Mouse (Mus musculus) midbrain, postnatal 0 days (tissue): ENCODE data around the gene Adk. TPM values are rescaled to one million over a fixed set of nuclear protein-coding genes. Genes with fewer than 3 reads are reported as not detected.
A peak's percentile ranks its signal among the peaks of the same experiment; 100 is the strongest.

Experiments
- ATAC-seq: fragments of 200-750 bp; cut with Nextera tagmentation; 2 replicates; pipeline ENCODE4 v1.8.0; 2017; ENCODE audit warnings: moderate number of reproducible peaks, mild to moderate bottlenecking, moderate TSS enrichment, moderate library complexity; ENCODE audit not compliant: low FRiP score
- DNase-seq: peaks from one replicate; pipeline ENCODE4 v3.0.0-alpha.2; 2015; ENCODE audit warnings: low spot score
- H3K27ac ChIP-seq: fragments of 300-500 bp; sonication (generic); 2 replicates; pipeline ENCODE4 v1.5.1; 2014; ENCODE audit warnings: low read depth, mild to moderate bottlenecking, low read length, mixed read lengths
- H3K27me3 ChIP-seq: fragments of 300-500 bp; sonication (generic); 2 replicates; pipeline ENCODE4 v1.6.1; 2014; ENCODE audit warnings: low read length, control low read depth, mixed read lengths; ENCODE audit not compliant: insufficient read depth
- H3K36me3 ChIP-seq: fragments of 300-500 bp; sonication (generic); 2 replicates; pipeline ENCODE4 v1.6.1; 2014; ENCODE audit warnings: low read length, control low read depth, mixed read lengths; ENCODE audit not compliant: insufficient read depth
- H3K4me1 ChIP-seq: fragments of 300-500 bp; sonication (generic); 2 replicates; pipeline ENCODE4 v1.6.1; 2014; ENCODE audit warnings: mild to moderate bottlenecking, control low read depth, antibody characterized with exemption, low read length, mixed read lengths; ENCODE audit not compliant: insufficient read depth
- H3K4me2 ChIP-seq: fragments of 300-500 bp; sonication (generic); 2 replicates; pipeline ENCODE4 v1.6.1; 2014; ENCODE audit warnings: low read depth, mild to moderate bottlenecking, low read length, mixed read lengths; ENCODE audit not compliant: poor library complexity, severe bottlenecking
- H3K4me3 ChIP-seq: fragments of 300-500 bp; sonication (generic); 2 replicates; pipeline ENCODE4 v1.5.1; 2014; ENCODE audit warnings: low read depth, mild to moderate bottlenecking, low read length, moderate library complexity
- H3K9ac ChIP-seq: fragments of 300-500 bp; sonication (generic); replicated peaks from 2 replicates; pipeline ENCODE4 v1.6.1; 2014; ENCODE audit warnings: mild to moderate bottlenecking, low read length, moderate library complexity, mixed read lengths; ENCODE audit not compliant: poor library complexity, severe bottlenecking
- H3K9me3 ChIP-seq: fragments of 300-500 bp; sonication (generic); 2 replicates; pipeline ENCODE4 v1.6.1; 2016; ENCODE audit warnings: low read length, control low read depth
- CTCF ChIP-seq: IDR thresholded peaks from 2 replicates; pipeline ENCODE4 v1.5.1; 2016; ENCODE audit warnings: antibody characterized with exemption, mild to moderate bottlenecking
- WGBS: fragments of 180-500 bp; shearing (Covaris S2); extraction: QIAGEN DNeasy Blood & Tissue Kit; methylation state at CpG from one replicate; pipeline ENCODE4 v1.1.7; 2014; 5-methylcytosine and 5-hydroxymethylcytosine counted together
- polyA plus RNA-seq: library from polyadenylated mRNA; unstranded; fragments of >200 nt; fragmentation: Nextera tagmentation; extraction: Ambion mirVana; gene quantifications from 2 replicates; pipeline ENCODE4 v1.2.1, GENCODE M21; 2015
- total RNA-seq: library from RNA; depleted of rRNA; stranded (reverse); fragments of >200 nt; gene quantifications from 2 replicates; pipeline ENCODE4 v1.2.3, GENCODE M21; 2014

The Adk gene
- total and polyA plus RNA-seq, 2 experiments from 2014 or later = 25.3 to 50.6 TPM

- Histone ChIP-seq H3K4me1 (no peaks in the 10 kb centered on the region), H3K27ac (no peak overlapping the region), H3K36me3 (no peaks in the 10 kb centered on the region), H3K27me3 (no peaks in the 10 kb centered on the region), H3K4me2 (no peak overlapping the region), H3K9ac (no peak overlapping the region), H3K4me3 (no peak overlapping the region), H3K9me3 (no peaks in the 10 kb centered on the region)
- DNase-seq = peak; percentile 15
- WGBS = 55% methylated on average over 3 of the region's 3 CpGs
- ATAC-seq = no peak
- TF ChIP-seq CTCF = no peak
Observed at GRCm38 (mm10) chr14:21342984-21343383, 290.6 kb downstream of the Adk start.

- H3K27ac ChIP-seq = no peak overlapping the region
- H3K4me2 ChIP-seq = no peak overlapping the region
- no peaks in the 10 kb centered on the region for H3K27me3 ChIP-seq
- no peak for TF ChIP-seq CTCF
- no peak overlapping the region for H3K9ac ChIP-seq
- ATAC-seq (no peak), DNase-seq (no peak)
- H3K9me3 ChIP-seq = no peaks in the 10 kb centered on the region
- H3K36me3 ChIP-seq = no peaks in the 10 kb centered on the region
- no peak overlapping the region for H3K4me3 ChIP-seq
- no peaks in the 10 kb centered on the region for H3K4me1 ChIP-seq
- WGBS = 93% methylated on average over 6 of the region's 6 CpGs
Observed at GRCm38 (mm10) chr14:21344896-21345295, 292.5 kb downstream of the Adk start.

GRCm38 (mm10) chr14:21348611-21349260, 296.4 kb downstream of the Adk start:
- no peak for TF ChIP-seq CTCF
- no peak for DNase-seq
- Histone ChIP-seq H3K4me3 (no peak overlapping the region), H3K9ac (no peak overlapping the region), H3K4me1 (no peaks in the 10 kb centered on the region), H3K27me3 (no peaks in the 10 kb centered on the region), H3K27ac (no peak overlapping the region), H3K9me3 (no peaks in the 10 kb centered on the region), H3K4me2 (no peak overlapping the region), H3K36me3 (no peaks in the 10 kb centered on the region)
- ATAC-seq = no peak
- WGBS = 78% methylated on average over 6 of the region's 6 CpGs

- 79% methylated on average over 2 of the region's 2 CpGs for WGBS
- H3K27me3 ChIP-seq = no peaks in the 10 kb centered on the region
- H3K4me3 ChIP-seq = no peak overlapping the region
- no peaks in the 10 kb centered on the region for H3K4me1 ChIP-seq
- H3K4me2 ChIP-seq = no peak overlapping the region
- ATAC-seq (no peak), DNase-seq (no peak)
- H3K36me3 ChIP-seq = no peaks in the 10 kb centered on the region
- no peak overlapping the region for H3K27ac ChIP-seq
- no peaks in the 10 kb centered on the region for H3K9me3 ChIP-seq
- TF ChIP-seq CTCF = no peak
- H3K9ac ChIP-seq = no peak overlapping the region
Observed at GRCm38 (mm10) chr14:21351646-21352045, 299.3 kb downstream of the Adk start.

- no peak for TF ChIP-seq CTCF
- ATAC-seq (no peak), DNase-seq (no peak)
- no peaks in the 10 kb centered on the region for H3K27me3 ChIP-seq
- H3K4me1 ChIP-seq = no peaks in the 10 kb centered on the region
- WGBS = 72% methylated on average over 1 of the region's 1 CpGs
- H3K4me3 ChIP-seq = no peak overlapping the region
- no peak overlapping the region for H3K27ac ChIP-seq
- H3K9ac ChIP-seq = no peak overlapping the region
- H3K4me2 ChIP-seq = no peak overlapping the region
- no peaks in the 10 kb centered on the region for H3K36me3 ChIP-seq
- no peaks in the 10 kb centered on the region for H3K9me3 ChIP-seq
Observed at GRCm38 (mm10) chr14:21356286-21356685, 303.9 kb downstream of the Adk start.

- peak; percentile 42 for DNase-seq
- WGBS = 44% methylated on average over 10 of the region's 10 CpGs
- no peaks in the 10 kb centered on the region for H3K9me3 ChIP-seq
- no peak for TF ChIP-seq CTCF
- no peak overlapping the region for H3K9ac ChIP-seq
- no peak overlapping the region for H3K4me2 ChIP-seq
- H3K4me3 ChIP-seq = no peak overlapping the region
- H3K27ac ChIP-seq = no peak overlapping the region
- no peaks in the 10 kb centered on the region for H3K4me1 ChIP-seq
- no peaks in the 10 kb centered on the region for H3K36me3 ChIP-seq
- no peak for ATAC-seq
- no peaks in the 10 kb centered on the region for H3K27me3 ChIP-seq
Observed at GRCm38 (mm10) chr14:21359207-21359895, 307.0 kb downstream of the Adk start.
